Mouse (Mus musculus) intestine, postnatal 0 days (tissue): ENCODE data around the gene Zbtb16. TPM values are rescaled to one million over a fixed set of nuclear protein-coding genes. Genes with fewer than 3 reads are reported as not detected.
A peak's percentile ranks its signal among the peaks of the same experiment; 100 is the strongest.

Experiments
- ATAC-seq: fragments of 200-750 bp; cut with Nextera tagmentation; 2 replicates; pipeline ENCODE4 v1.8.0; 2017; ENCODE audit warnings: mild to moderate bottlenecking, moderate TSS enrichment, moderate library complexity
- H3K27ac ChIP-seq: fragments of 300-500 bp; sonication (generic); 2 replicates; pipeline ENCODE4 v1.5.1; 2014; ENCODE audit warnings: mild to moderate bottlenecking, low read depth, low read length, moderate library complexity
- H3K27me3 ChIP-seq: fragments of 300-500 bp; sonication (generic); replicated peaks from 2 replicates; pipeline ENCODE4 v1.6.1; 2014; ENCODE audit warnings: low read length, mixed read lengths; ENCODE audit not compliant: control insufficient read depth, insufficient read depth
- H3K36me3 ChIP-seq: fragments of 300-500 bp; sonication (generic); 2 replicates; pipeline ENCODE4 v1.6.1; 2014; ENCODE audit warnings: mild to moderate bottlenecking, moderate library complexity; ENCODE audit not compliant: control insufficient read depth, insufficient read depth
- H3K4me1 ChIP-seq: fragments of 300-500 bp; sonication (generic); replicated peaks from 2 replicates; pipeline ENCODE4 v1.6.1; 2014; ENCODE audit warnings: antibody characterized with exemption, low read length, mixed read lengths; ENCODE audit not compliant: control insufficient read depth, insufficient read depth
- H3K4me2 ChIP-seq: fragments of 300-500 bp; sonication (generic); replicated peaks from 2 replicates; pipeline ENCODE4 v1.6.1; 2014; ENCODE audit warnings: low read depth, mild to moderate bottlenecking, moderate library complexity
- H3K4me3 ChIP-seq: fragments of 300-500 bp; sonication (generic); 2 replicates; pipeline ENCODE4 v1.5.1; 2014; ENCODE audit warnings: low read depth, low read length
- H3K9ac ChIP-seq: fragments of 300-500 bp; sonication (generic); 2 replicates; pipeline ENCODE4 v1.6.1; 2014; ENCODE audit warnings: mild to moderate bottlenecking, low read depth, low read length
- H3K9me3 ChIP-seq: fragments of 300-500 bp; sonication (generic); 2 replicates; pipeline ENCODE4 v1.6.1; 2016; ENCODE audit warnings: mixed run types; ENCODE audit not compliant: control insufficient read depth
- CTCF ChIP-seq: sonication (generic); IDR thresholded peaks from 2 replicates; pipeline ENCODE4 v1.5.1; 2016; ENCODE audit warnings: low read depth, mild to moderate bottlenecking, control low read depth, antibody characterized with exemption, moderate library complexity
- WGBS: fragments of 180-500 bp; shearing (Covaris S2); extraction: QIAGEN DNeasy Blood & Tissue Kit; methylation state at CpG from one replicate; pipeline ENCODE4 v1.1.7; 2014; 5-methylcytosine and 5-hydroxymethylcytosine counted together
- polyA plus RNA-seq: library from polyadenylated mRNA; unstranded; fragments of >200 nt; fragmentation: Nextera tagmentation; extraction: Ambion mirVana; gene quantifications from 2 replicates; pipeline ENCODE4 v1.2.1, GENCODE M21; 2015

The Zbtb16 gene
- polyA plus RNA-seq, 1 experiment from 2014 or later: 0.91 TPM

GRCm38 (mm10) chr9:48633147-48633546 lies 202.9 kb downstream of the Zbtb16 start:
- no peaks in the 10 kb centered on the region for H3K36me3 ChIP-seq
- no peaks in the 10 kb centered on the region for H3K9me3 ChIP-seq
- 78% methylated on average over 6 of the region's 6 CpGs for WGBS
- H3K4me1 ChIP-seq: no peaks in the 10 kb centered on the region
- TF ChIP-seq CTCF: no peak
- H3K27ac ChIP-seq: no peak overlapping the region
- H3K27me3 ChIP-seq: no peaks in the 10 kb centered on the region
- H3K4me2 ChIP-seq: no peak overlapping the region
- ATAC-seq: no peak
- no peak overlapping the region for H3K9ac ChIP-seq
- H3K4me3 ChIP-seq: no peak overlapping the region

- H3K27me3 ChIP-seq: no peaks in the 10 kb centered on the region
- no peaks in the 10 kb centered on the region for H3K4me1 ChIP-seq
- no peaks in the 10 kb centered on the region for H3K36me3 ChIP-seq
- no peak overlapping the region for H3K4me2 ChIP-seq
- WGBS: 77% methylated on average over 1 of the region's 1 CpGs
- no peak for ATAC-seq
- H3K9me3 ChIP-seq: no peaks in the 10 kb centered on the region
- H3K9ac ChIP-seq: no peak overlapping the region
- H3K27ac ChIP-seq: no peak overlapping the region
- H3K4me3 ChIP-seq: no peak overlapping the region
- TF ChIP-seq CTCF: no peak
Observed at GRCm38 (mm10) chr9:48619268-48619667, 216.8 kb downstream of the Zbtb16 start.

GRCm38 (mm10) chr9:48618589-48618988 lies 217.4 kb downstream of the Zbtb16 start:
- peak; percentile 81 for TF ChIP-seq CTCF
- no peak for ATAC-seq
- 19% methylated on average over 6 of the region's 6 CpGs for WGBS
- H3K27ac ChIP-seq: no peak overlapping the region
- H3K27me3 ChIP-seq: no peaks in the 10 kb centered on the region
- H3K36me3 ChIP-seq: no peaks in the 10 kb centered on the region
- no peak overlapping the region for H3K4me2 ChIP-seq
- no peak overlapping the region for H3K9ac ChIP-seq
- no peaks in the 10 kb centered on the region for H3K4me1 ChIP-seq
- H3K4me3 ChIP-seq: no peak overlapping the region
- H3K9me3 ChIP-seq: no peaks in the 10 kb centered on the region

GRCm38 (mm10) chr9:48618111-48618510 lies 217.9 kb downstream of the Zbtb16 start:
- H3K4me1 ChIP-seq: no peaks in the 10 kb centered on the region
- WGBS: 79% methylated on average over 8 of the region's 8 CpGs
- no peaks in the 10 kb centered on the region for H3K27me3 ChIP-seq
- H3K4me3 ChIP-seq: no peak overlapping the region
- no peaks in the 10 kb centered on the region for H3K9me3 ChIP-seq
- TF ChIP-seq CTCF: no peak
- no peak overlapping the region for H3K9ac ChIP-seq
- H3K36me3 ChIP-seq: no peaks in the 10 kb centered on the region
- ATAC-seq: no peak
- no peak overlapping the region for H3K27ac ChIP-seq
- no peak overlapping the region for H3K4me2 ChIP-seq

- whole genome bisulfite sequencing: 79% methylated on average over 3 of the region's 3 CpGs
- Histone ChIP-seq H3K27ac (no peak overlapping the region), H3K4me1 (no peaks in the 10 kb centered on the region), H3K27me3 (no peaks in the 10 kb centered on the region), H3K9me3 (no peaks in the 10 kb centered on the region), H3K4me3 (no peak overlapping the region), H3K36me3 (no peaks in the 10 kb centered on the region), H3K9ac (no peak overlapping the region), H3K4me2 (no peak overlapping the region)
- no peak for ATAC-seq
- TF ChIP-seq CTCF: no peak
Observed at GRCm38 (mm10) chr9:48617511-48618010, 218.5 kb downstream of the Zbtb16 start.

- no peak overlapping the region for H3K4me3 ChIP-seq
- no peak overlapping the region for H3K27ac ChIP-seq
- no peak overlapping the region for H3K9ac ChIP-seq
- no peaks in the 10 kb centered on the region for H3K27me3 ChIP-seq
- H3K4me2 ChIP-seq: no peak overlapping the region
- no peaks in the 10 kb centered on the region for H3K9me3 ChIP-seq
- H3K36me3 ChIP-seq: no peaks in the 10 kb centered on the region
- 74% methylated on average over 4 of the region's 4 CpGs for WGBS
- no peak for TF ChIP-seq CTCF
- H3K4me1 ChIP-seq: no peaks in the 10 kb centered on the region
- no peak for ATAC-seq
Observed at GRCm38 (mm10) chr9:48613221-48613620, 222.8 kb downstream of the Zbtb16 start.

- Histone ChIP-seq H3K4me1 (no peaks in the 10 kb centered on the region), H3K9me3 (no peaks in the 10 kb centered on the region), H3K36me3 (no peaks in the 10 kb centered on the region), H3K4me2 (no peak overlapping the region), H3K4me3 (no peak overlapping the region), H3K27me3 (no peaks in the 10 kb centered on the region), H3K9ac (no peak overlapping the region), H3K27ac (no peak overlapping the region)
- no peak for TF ChIP-seq CTCF
- no peak for ATAC-seq
- 72% methylated on average over 5 of the region's 5 CpGs for WGBS
Observed at GRCm38 (mm10) chr9:48612542-48612941, 223.5 kb downstream of the Zbtb16 start.
